In genomic region chr13:92114076-92114475, GRCm38 (mm10) we compare ENCODE assay signal across 26 mouse cellular contexts. TPM values are rescaled to one million over a fixed set of nuclear protein-coding genes. Genes with fewer than 3 reads are reported as not detected.
DNase-seq lines count a peak whose midpoint lies in the region; ATAC-seq and TF ChIP-seq lines count a peak whose summit lies in the region.
"Had no signal": no experiment of that assay in that cellular context is flagged by ENCODE, and none has a peak within 500 bp of the region (broad histone marks: within the 10 kb centered on the region; RNA-seq: fewer than 3 reads in every experiment).

No protein-coding gene starts in this region.

- no peaks in the 10 kb centered on the region for H3K27me3 ChIP-seq in heart, adult 2 months (ENCODE audit: control insufficient read depth, insufficient read depth, low read length)
- H3K27me3 ChIP-seq in lung, embryonic 16.5 days (ENCODE audit: control insufficient read depth, insufficient read depth, low read depth, low read length) = no peaks in the 10 kb centered on the region
- H3K27me3 ChIP-seq: CH12.LX; embryonic facial prominence, embryonic 15.5 days; forebrain, embryonic 15.5 days; heart, embryonic 15.5 days had no signal

- TF ChIP-seq POLR2A in heart, adult 2 months (IDR thresholded peaks at IDR 0.05; ENCODE audit: insufficient read depth, low read depth, low read length) = no peak

- peak; percentile 43; the same call in 1 of the 2 replicates for ATAC-seq in lung, embryonic 16.5 days (ENCODE audit: low read depth)
- ATAC-seq in granulocyte monocyte progenitor cell, adult 5-6 weeks (replicated peaks; ENCODE audit: poor library complexity, severe bottlenecking) = no peak
- ATAC-seq: activated CD4-positive, CD25-positive, alpha-beta regulatory T cell, adult 4 months; forebrain, embryonic 15.5 days; Patski had no signal

- no peak overlapping the region for H3K9ac ChIP-seq in heart, adult 2 months (ENCODE audit: low read depth, low read length)
- H3K9ac ChIP-seq in lung, embryonic 16.5 days (ENCODE audit: low read length) = no peak overlapping the region
- H3K9ac ChIP-seq: embryonic facial prominence, embryonic 15.5 days; forebrain, embryonic 15.5 days; heart, embryonic 15.5 days; hindbrain, embryonic 14.5 days had no signal

- H3K9me3 ChIP-seq in lung, embryonic 16.5 days (ENCODE audit: control insufficient read depth, low read length) = no peaks in the 10 kb centered on the region
- H3K9me3 ChIP-seq: embryonic facial prominence, embryonic 15.5 days; forebrain, embryonic 10.5 days; forebrain, embryonic 15.5 days; heart, embryonic 10.5 days; heart, embryonic 15.5 days; hindbrain, embryonic 10.5 days had no signal

- H3K79me2 ChIP-seq in heart, adult 2 months (replicated peaks; ENCODE audit: control insufficient read depth, insufficient read depth, low read length) = no peaks in the 10 kb centered on the region

- 71% methylated on average over 3 of the region's 3 CpGs for WGBS in heart, adult 2 months
- WGBS in lung, embryonic 16.5 days = 21% methylated on average over 3 of the region's 3 CpGs

- no peak for TF ChIP-seq CTCF in heart, adult 2 months (IDR thresholded peaks at IDR 0.05)

- no peak overlapping the region for H3K4me2 ChIP-seq in lung, embryonic 16.5 days (ENCODE audit: low read depth, low read length)
- H3K4me2 ChIP-seq: embryonic facial prominence, embryonic 15.5 days; forebrain, embryonic 15.5 days; heart, embryonic 15.5 days; hindbrain, embryonic 14.5 days had no signal

- no peak for TF ChIP-seq EP300 in heart, adult 2 months (IDR thresholded peaks at IDR 0.05; ENCODE audit: insufficient read depth, low read depth, low read length)

- peak overlapping the region; percentile 47; the same call in 1 of the 2 replicates for H3K27ac ChIP-seq in heart, adult 2 months
- no peak overlapping the region for H3K27ac ChIP-seq in lung, embryonic 16.5 days (ENCODE audit: low read length)
- H3K27ac ChIP-seq: embryonic facial prominence, embryonic 15.5 days; forebrain, embryonic 10.5 days; forebrain, embryonic 15.5 days; heart, embryonic 10.5 days; heart, embryonic 15.5 days; hindbrain, embryonic 10.5 days; hindbrain, embryonic 14.5 days had no signal

- H3K4me1 ChIP-seq in heart, adult 2 months (ENCODE audit: control insufficient read depth, insufficient read depth, low read length) = peaks cover 4% of the 10 kb centered on the region
- no peaks in the 10 kb centered on the region for H3K4me1 ChIP-seq in lung, embryonic 16.5 days (replicated peaks; ENCODE audit: control insufficient read depth, insufficient read depth, low read length)
- H3K4me1 ChIP-seq: embryonic facial prominence, embryonic 15.5 days; forebrain, embryonic 10.5 days; forebrain, embryonic 15.5 days; heart, embryonic 10.5 days; heart, embryonic 15.5 days; hindbrain, embryonic 10.5 days had no signal

- intact Hi-C loops in heart, adult 2 months (cut with DNase I) = no loop called here
- intact Hi-C loops in heart, postnatal 25 days (cut with DNase I) = no loop called here

- DNase-seq in heart, adult 2 months = no peak
- DNase-seq in heart, postnatal 25 days (ENCODE audit: low spot score) = no peak
- peak; percentile 76 for DNase-seq in adipocyte (ENCODE audit: low spot score)
- DNase-seq in lung, postnatal 25 days (ENCODE audit: low spot score) = peak; percentile 51
- no peak for DNase-seq in right cerebral cortex, postnatal 10 days (ENCODE audit: low spot score in 2 of 2)
- DNase-seq: adrenal gland, adult 2 months; adrenal gland, postnatal 36 days; cerebellum, adult 11 months; cerebellum, adult 8-10 months; cerebellum, postnatal 14 days; embryo, embryonic 11 days; gastrocnemius, postnatal 10 days; heart, postnatal 14 days had no signal

- H3K36me3 ChIP-seq in heart, adult 2 months (ENCODE audit: control insufficient read depth, insufficient read depth, low read length) = peaks cover 2% of the 10 kb centered on the region
- no peaks in the 10 kb centered on the region for H3K36me3 ChIP-seq in lung, embryonic 16.5 days (ENCODE audit: control insufficient read depth, insufficient read depth, low read length)
- H3K36me3 ChIP-seq: embryonic facial prominence, embryonic 15.5 days; forebrain, embryonic 10.5 days; forebrain, embryonic 15.5 days; heart, embryonic 10.5 days; heart, embryonic 15.5 days; hindbrain, embryonic 10.5 days had no signal

- H3K4me3 ChIP-seq in heart, adult 2 months = no peak overlapping the region
- H3K4me3 ChIP-seq in lung, embryonic 16.5 days (ENCODE audit: low read length) = no peak overlapping the region
- H3K4me3 ChIP-seq: embryonic facial prominence, embryonic 15.5 days; erythroblast, embryonic 14.5 days; forebrain, embryonic 10.5 days; forebrain, embryonic 15.5 days; heart, embryonic 10.5 days; heart, embryonic 15.5 days; hindbrain, embryonic 10.5 days had no signal

RNA-seq across cellular contexts. Expression of gene Rasgrf2, which starts 17.4 kb away (rescaled TPM):
- total RNA-seq in heart, adult 2 months (2021) = 10 to 100 TPM; 10.2 to 11.5 TPM
- 6.4 and 7.6 TPM in 2 replicates for polyA plus RNA-seq in heart, adult 2 months (2012; rRNA removed)
- 1 to 10 TPM; 6.0 to 6.9 TPM for total RNA-seq in heart, postnatal 25 days (2021)
- 0.11 and 0.18 TPM in 2 replicates for polyA plus RNA-seq in lung, embryonic 16.5 days (2015; fragmentation: Nextera tagmentation; extraction: Ambion mirVana)
- total RNA-seq in granulocyte monocyte progenitor cell, adult 5-6 weeks (2014; fragmentation: Nextera tagmentation) = 1.1 and 1.7 TPM in 2 replicates
- total RNA-seq in granulocyte monocyte progenitor cell, adult 5-6 weeks (2017) = 0.26 and 0.73 TPM in 2 replicates
- polyA plus RNA-seq: erythroblast, embryonic 14.5 days; forebrain, embryonic 10.5 days; hindbrain, embryonic 10.5 days had no signal

Comparison
In these comparisons a context has a peak if more than half of its experiments do, and no peak if none do; other contexts are left out.
1. DNase-seq: peak in adipocyte (single experiment) and lung, postnatal 25 days (single experiment); none in heart, adult 2 months (0 of 2), heart, postnatal 25 days (single experiment) and right cerebral cortex, postnatal 10 days (0 of 2).